Mouse (Mus musculus): ENCODE measurements around the gene Gnb1. TPM values are rescaled to one million over a fixed set of nuclear protein-coding genes. Genes with fewer than 3 reads are reported as not detected.

Gene Gnb1
- polyA plus RNA-seq, 1 experiment from 2014 or later, result 1,252 TPM

DNA sequence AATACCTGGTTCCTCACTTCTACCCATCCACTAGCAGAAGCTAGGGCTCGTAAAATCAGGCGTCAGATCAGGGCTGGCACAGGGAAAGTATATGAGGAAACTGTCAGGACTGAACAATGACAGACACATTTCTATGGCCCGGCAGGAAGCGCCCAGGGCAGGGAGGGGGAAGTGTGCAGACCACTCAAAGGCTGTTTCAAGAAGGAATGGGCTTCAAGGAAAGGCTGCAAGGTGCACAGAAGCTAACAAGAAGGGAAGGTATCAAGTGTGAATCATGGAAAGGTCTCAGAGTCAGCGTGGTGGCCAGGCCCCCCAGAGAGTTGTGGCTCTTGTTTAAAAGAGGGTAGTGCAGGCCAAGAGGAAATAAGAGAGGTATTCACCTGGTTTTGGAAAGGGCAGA lies 705 bp upstream of the Gnb1 start:
- Histone ChIP-seq H3K4me1 (ENCODE audit: control insufficient read depth, insufficient read depth, low read length) (peaks cover 38% of the 10 kb centered on the region), H3K36me3 (ENCODE audit: control insufficient read depth, insufficient read depth, low read length) (no peaks in the 10 kb centered on the region), H3K27ac (ENCODE audit: low read length) (peak overlapping the region; percentile 91), H3K27me3 (ENCODE audit: control insufficient read depth, insufficient read depth, low read depth, low read length) (no peaks in the 10 kb centered on the region), H3K4me3 (ENCODE audit: low read depth, low read length) (peak overlapping the region; percentile 99), H3K4me2 (ENCODE audit: low read length) (peak overlapping the region; percentile 76), H3K9me3 (replicated peaks; ENCODE audit: control insufficient read depth, low read length, poor library complexity, severe bottlenecking) (no peaks in the 10 kb centered on the region), H3K9ac (ENCODE audit: low read depth, low read length) (peak overlapping the region; percentile 100)
- ATAC-seq, result peak; percentile 26; the same call in 1 of the 2 replicates
- WGBS, result 17% methylated on average over 5 of the region's 5 CpGs

DNA sequence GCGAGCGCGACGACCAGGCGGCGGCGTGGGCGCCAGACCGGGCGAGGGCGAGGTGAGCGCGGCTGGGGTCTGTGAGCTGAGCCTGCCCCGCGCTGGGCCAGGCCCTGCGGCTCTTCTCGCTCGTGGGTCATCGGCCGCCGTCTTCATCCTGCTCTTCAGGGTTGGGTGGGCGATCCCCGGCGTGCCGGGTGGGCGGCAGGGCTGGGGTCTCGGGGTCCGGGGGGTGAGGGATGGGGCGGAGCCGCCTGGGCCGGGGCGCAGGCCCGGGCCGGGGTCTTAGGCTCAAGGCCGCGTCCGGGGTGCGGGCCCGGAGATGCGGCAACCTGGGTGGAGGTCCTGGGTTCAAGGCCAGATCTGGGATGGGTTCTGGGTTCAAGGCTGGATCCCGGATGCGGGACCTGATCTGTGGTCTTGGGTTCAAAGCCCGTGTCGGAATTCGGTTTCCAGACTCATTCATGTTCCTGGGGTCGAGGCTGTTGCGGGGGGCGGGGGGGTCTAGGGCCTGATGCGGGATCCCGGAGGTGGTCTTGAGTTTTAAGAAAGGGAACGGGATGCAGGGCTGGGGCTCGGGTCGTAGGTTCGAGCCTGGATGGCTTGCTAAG lies 469 bp downstream of the Gnb1 start:
- Histone ChIP-seq H3K9ac (ENCODE audit: low read depth, low read length) (peak overlapping the region; percentile 100), H3K27ac (ENCODE audit: low read length) (peak overlapping the region; percentile 91), H3K9me3 (replicated peaks; ENCODE audit: control insufficient read depth, low read length, poor library complexity, severe bottlenecking) (no peaks in the 10 kb centered on the region), H3K4me1 (ENCODE audit: control insufficient read depth, insufficient read depth, low read length) (peaks cover 38% of the 10 kb centered on the region), H3K4me3 (ENCODE audit: low read depth, low read length) (peak overlapping the region; percentile 99), H3K27me3 (ENCODE audit: control insufficient read depth, insufficient read depth, low read depth, low read length) (no peaks in the 10 kb centered on the region), H3K4me2 (ENCODE audit: low read length) (peak overlapping the region; percentile 87), H3K36me3 (ENCODE audit: control insufficient read depth, insufficient read depth, low read length) (no peaks in the 10 kb centered on the region)
- WGBS, result under 1% methylated on average over 51 of the region's 54 CpGs
- ATAC-seq, result peak; percentile 66

DNA sequence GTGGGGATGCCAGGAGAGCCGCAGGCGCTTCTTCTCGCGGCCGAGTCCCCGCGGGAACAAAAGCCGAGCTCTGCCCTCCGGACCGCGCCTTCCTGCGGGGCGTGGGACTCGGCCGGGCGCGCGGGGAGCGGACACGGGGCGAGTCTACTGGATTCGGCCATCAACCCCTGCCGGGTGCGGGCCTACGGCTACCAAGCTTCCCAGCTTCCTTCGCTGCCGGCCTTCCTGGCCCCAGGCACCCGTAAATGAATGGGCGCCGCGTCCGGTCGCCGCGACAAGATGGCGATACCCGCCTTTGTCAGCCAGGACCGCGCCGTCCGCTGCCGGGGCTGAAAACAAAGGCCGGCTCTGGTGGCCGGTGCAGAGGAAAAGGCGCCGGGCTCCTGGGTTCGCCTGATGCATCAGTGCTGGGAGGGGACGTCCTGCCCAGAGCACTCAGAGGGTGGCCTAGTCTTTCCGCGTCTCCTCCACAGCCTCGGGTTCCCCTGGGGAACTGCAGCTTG lies 1.0 kb downstream of the Gnb1 start:
- ATAC-seq, result 0 out of 2 replicates have a peak, but pooled peaks have one; percentile 36
- no peaks in the 10 kb centered on the region for H3K9me3 ChIP-seq (replicated peaks; ENCODE audit: control insufficient read depth, low read length, poor library complexity, severe bottlenecking)
- no peaks in the 10 kb centered on the region for H3K27me3 ChIP-seq (ENCODE audit: control insufficient read depth, insufficient read depth, low read depth, low read length)
- H3K4me2 ChIP-seq (ENCODE audit: low read length), result peak overlapping the region; percentile 87
- peaks cover 38% of the 10 kb centered on the region for H3K4me1 ChIP-seq (ENCODE audit: control insufficient read depth, insufficient read depth, low read length)
- WGBS, result under 1% methylated on average over 36 of the region's 51 CpGs
- peak overlapping the region; percentile 91 for H3K27ac ChIP-seq (ENCODE audit: low read length)
- H3K36me3 ChIP-seq (ENCODE audit: control insufficient read depth, insufficient read depth, low read length), result no peaks in the 10 kb centered on the region
- H3K9ac ChIP-seq (ENCODE audit: low read depth, low read length), result peak overlapping the region; percentile 100
- H3K4me3 ChIP-seq (ENCODE audit: low read depth, low read length), result peak overlapping the region; percentile 99

DNA sequence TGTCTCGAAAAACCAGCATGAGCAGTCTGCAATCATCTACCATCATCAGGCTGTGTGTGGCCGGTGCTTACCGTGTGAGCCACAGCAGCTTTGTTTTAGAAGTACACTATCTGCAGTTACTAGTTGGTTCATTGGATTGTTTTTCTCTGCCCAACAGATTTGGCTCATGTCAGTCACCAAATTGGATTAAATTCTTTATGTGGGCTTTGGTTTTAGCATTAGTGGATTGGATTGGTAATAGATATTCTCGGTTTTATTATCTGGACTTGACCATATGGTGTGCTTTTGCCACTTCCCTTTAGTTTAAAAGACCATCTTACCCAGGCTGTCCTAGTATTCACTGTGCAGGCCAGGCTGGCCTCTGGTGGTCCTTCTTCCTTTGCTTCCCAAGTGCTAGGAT lies 3.7 kb downstream of the Gnb1 start:
- H3K36me3 ChIP-seq (ENCODE audit: control insufficient read depth, insufficient read depth, low read length), result no peaks in the 10 kb centered on the region
- no peak overlapping the region for H3K9ac ChIP-seq (ENCODE audit: low read depth, low read length)
- H3K27me3 ChIP-seq (ENCODE audit: control insufficient read depth, insufficient read depth, low read depth, low read length), result no peaks in the 10 kb centered on the region
- H3K9me3 ChIP-seq (replicated peaks; ENCODE audit: control insufficient read depth, low read length, poor library complexity, severe bottlenecking), result no peaks in the 10 kb centered on the region
- H3K27ac ChIP-seq (ENCODE audit: low read length), result no peak overlapping the region
- H3K4me2 ChIP-seq (ENCODE audit: low read length), result peak overlapping the region; percentile 87; the same call in 1 of the 2 replicates
- no peak overlapping the region; the same call in 1 of the 2 replicates for H3K4me3 ChIP-seq (ENCODE audit: low read depth, low read length)
- WGBS, result 66% methylated on average over 4 of the region's 4 CpGs
- H3K4me1 ChIP-seq (ENCODE audit: control insufficient read depth, insufficient read depth, low read length), result peaks cover 36% of the 10 kb centered on the region
- no peak for ATAC-seq

DNA sequence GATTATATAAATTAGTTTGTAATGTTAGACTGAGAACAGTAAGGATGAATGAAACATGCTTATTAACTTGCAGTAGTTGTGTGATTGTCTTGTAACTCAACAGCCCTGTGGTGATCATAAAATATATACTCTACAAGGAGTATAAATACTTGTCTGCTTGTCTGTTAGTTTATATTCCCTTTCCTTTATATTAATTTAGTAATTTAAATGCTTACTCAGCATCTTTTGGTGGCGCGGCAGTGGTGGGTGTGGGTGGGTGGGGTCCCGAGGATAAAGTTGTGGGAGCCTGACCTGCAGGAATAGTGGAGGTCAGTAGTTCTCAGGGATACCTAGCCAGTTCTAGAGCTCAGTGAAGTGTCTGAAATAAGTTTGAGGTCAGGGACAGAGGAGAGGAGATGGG lies 6.8 kb downstream of the Gnb1 start:
- WGBS, result 87% methylated on average over 3 of the region's 3 CpGs
- Histone ChIP-seq H3K36me3 (ENCODE audit: control insufficient read depth, insufficient read depth, low read length) (no peaks in the 10 kb centered on the region), H3K4me2 (ENCODE audit: low read length) (no peak overlapping the region), H3K27ac (ENCODE audit: low read length) (no peak overlapping the region), H3K4me3 (ENCODE audit: low read depth, low read length) (no peak overlapping the region), H3K9me3 (replicated peaks; ENCODE audit: control insufficient read depth, low read length, poor library complexity, severe bottlenecking) (no peaks in the 10 kb centered on the region), H3K4me1 (ENCODE audit: control insufficient read depth, insufficient read depth, low read length) (peaks cover 29% of the 10 kb centered on the region), H3K9ac (ENCODE audit: low read depth, low read length) (no peak overlapping the region), H3K27me3 (ENCODE audit: control insufficient read depth, insufficient read depth, low read depth, low read length) (no peaks in the 10 kb centered on the region)
- no peak for ATAC-seq

DNA sequence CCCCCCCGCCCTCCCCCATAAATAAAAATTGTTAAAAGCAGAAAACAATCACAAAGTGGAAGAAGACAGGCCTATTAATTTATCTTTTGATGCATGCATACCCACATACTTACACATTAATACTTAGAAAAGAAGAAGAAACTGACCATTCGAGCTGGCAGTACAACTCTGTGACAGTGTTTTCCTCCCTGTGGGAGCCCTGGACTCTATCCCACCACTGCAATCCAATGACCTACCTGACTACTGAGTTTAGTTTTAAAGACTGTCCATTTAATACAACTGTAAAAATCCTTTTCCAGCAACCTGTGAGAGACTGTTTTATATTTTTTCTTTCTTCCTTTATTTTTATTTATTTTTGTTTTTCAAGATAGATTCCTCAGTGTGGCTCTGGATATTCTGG lies 10.0 kb downstream of the Gnb1 start:
- 54% methylated on average over 2 of the region's 2 CpGs for WGBS
- Histone ChIP-seq H3K4me2 (ENCODE audit: low read length) (no peak overlapping the region), H3K36me3 (ENCODE audit: control insufficient read depth, insufficient read depth, low read length) (no peaks in the 10 kb centered on the region), H3K27me3 (ENCODE audit: control insufficient read depth, insufficient read depth, low read depth, low read length) (no peaks in the 10 kb centered on the region), H3K4me3 (ENCODE audit: low read depth, low read length) (no peak overlapping the region), H3K4me1 (ENCODE audit: control insufficient read depth, insufficient read depth, low read length) (peaks cover 11% of the 10 kb centered on the region), H3K9ac (ENCODE audit: low read depth, low read length) (no peak overlapping the region), H3K27ac (ENCODE audit: low read length) (no peak overlapping the region), H3K9me3 (replicated peaks; ENCODE audit: control insufficient read depth, low read length, poor library complexity, severe bottlenecking) (no peaks in the 10 kb centered on the region)
- ATAC-seq, result no peak

DNA sequence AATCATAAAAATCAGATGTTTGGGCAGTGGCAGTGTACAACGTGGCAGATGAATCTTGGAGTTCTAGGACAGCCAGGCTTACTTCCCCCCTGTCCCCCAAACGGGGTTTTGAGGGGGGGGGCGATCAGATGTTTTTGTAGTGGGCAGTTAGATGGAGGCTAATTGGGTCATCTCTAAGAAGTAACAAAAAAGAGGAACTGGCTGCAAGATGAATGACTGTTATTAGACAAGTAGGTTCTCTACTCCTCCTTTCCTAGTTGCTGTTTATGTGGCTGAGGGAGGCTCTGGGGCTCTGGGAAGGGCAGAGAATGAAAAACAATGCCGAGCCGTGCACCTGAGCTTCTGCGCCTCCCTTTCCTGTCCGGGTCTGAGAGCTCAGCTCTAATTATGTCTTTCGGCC lies 13.9 kb downstream of the Gnb1 start:
- H3K27ac ChIP-seq (ENCODE audit: low read length), result no peak overlapping the region
- no peak for ATAC-seq
- H3K9me3 ChIP-seq (replicated peaks; ENCODE audit: control insufficient read depth, low read length, poor library complexity, severe bottlenecking), result no peaks in the 10 kb centered on the region
- no peak overlapping the region for H3K4me3 ChIP-seq (ENCODE audit: low read depth, low read length)
- WGBS, result 70% methylated on average over 8 of the region's 8 CpGs
- peaks cover 11% of the 10 kb centered on the region; the same call in 1 of the 2 replicates for H3K4me1 ChIP-seq (ENCODE audit: control insufficient read depth, insufficient read depth, low read length)
- H3K27me3 ChIP-seq (ENCODE audit: control insufficient read depth, insufficient read depth, low read depth, low read length), result no peaks in the 10 kb centered on the region
- H3K36me3 ChIP-seq (ENCODE audit: control insufficient read depth, insufficient read depth, low read length), result no peaks in the 10 kb centered on the region
- no peak overlapping the region for H3K4me2 ChIP-seq (ENCODE audit: low read length)
- H3K9ac ChIP-seq (ENCODE audit: low read depth, low read length), result no peak overlapping the region

DNA sequence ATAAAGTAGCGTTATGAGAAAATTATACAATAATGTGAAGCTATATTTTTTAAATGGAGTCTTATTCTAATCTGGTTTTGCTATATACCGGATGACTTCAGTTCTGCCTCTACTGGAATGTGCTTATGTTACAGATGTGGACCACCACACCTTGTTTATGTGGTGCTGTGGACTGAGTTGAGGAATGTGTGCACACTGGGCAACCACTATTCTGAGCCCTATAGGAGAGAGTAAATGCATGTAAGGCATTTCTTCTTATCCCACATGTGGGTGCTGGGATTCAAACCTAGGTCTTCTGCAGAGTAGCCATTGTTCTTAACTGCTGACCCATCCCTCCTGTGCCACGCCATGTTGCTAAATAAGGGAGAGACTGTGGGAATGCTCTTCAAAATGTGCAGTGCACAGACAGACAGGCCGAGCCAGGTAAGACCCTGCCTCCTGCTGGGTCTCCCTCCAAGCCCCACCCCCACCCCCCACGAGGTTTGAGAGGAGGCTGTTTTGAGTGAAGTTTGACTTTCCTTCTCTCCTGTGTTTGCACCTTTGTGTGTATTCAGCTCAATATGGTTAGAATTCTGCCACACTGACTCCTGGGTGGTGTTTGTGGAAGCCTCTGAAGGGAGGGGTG lies 14.6 kb downstream of the Gnb1 start:
- H3K9ac ChIP-seq (ENCODE audit: low read depth, low read length), result no peak overlapping the region
- no peak overlapping the region for H3K4me3 ChIP-seq (ENCODE audit: low read depth, low read length)
- no peak overlapping the region for H3K27ac ChIP-seq (ENCODE audit: low read length)
- H3K4me1 ChIP-seq (ENCODE audit: control insufficient read depth, insufficient read depth, low read length), result peaks cover 14% of the 10 kb centered on the region
- WGBS, result 85% methylated on average over 5 of the region's 5 CpGs
- H3K27me3 ChIP-seq (ENCODE audit: control insufficient read depth, insufficient read depth, low read depth, low read length), result no peaks in the 10 kb centered on the region
- no peaks in the 10 kb centered on the region for H3K36me3 ChIP-seq (ENCODE audit: control insufficient read depth, insufficient read depth, low read length)
- no peaks in the 10 kb centered on the region for H3K9me3 ChIP-seq (replicated peaks; ENCODE audit: control insufficient read depth, low read length, poor library complexity, severe bottlenecking)
- ATAC-seq, result no peak
- H3K4me2 ChIP-seq (ENCODE audit: low read length), result no peak overlapping the region

DNA sequence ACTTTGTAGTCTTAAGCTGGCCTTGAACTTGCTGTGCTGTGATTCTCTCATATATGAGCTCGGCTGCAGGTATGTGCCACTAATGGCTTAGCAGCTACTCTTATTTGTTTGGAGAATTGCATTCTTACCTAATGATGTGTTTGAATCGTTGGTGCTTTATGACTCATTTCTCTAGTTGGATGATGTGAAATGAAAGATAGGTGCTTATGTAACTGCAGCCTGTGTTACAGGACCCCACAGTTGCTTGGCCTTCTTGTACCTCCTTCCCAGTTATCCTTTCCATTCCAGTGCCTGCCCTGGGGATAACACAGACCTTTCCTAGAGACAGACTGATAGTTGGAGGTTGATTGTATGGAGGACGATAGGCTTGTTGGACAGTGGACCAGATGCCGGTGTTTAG lies 17.5 kb downstream of the Gnb1 start:
- Histone ChIP-seq H3K9me3 (replicated peaks; ENCODE audit: control insufficient read depth, low read length, poor library complexity, severe bottlenecking) (no peaks in the 10 kb centered on the region), H3K4me3 (ENCODE audit: low read depth, low read length) (no peak overlapping the region), H3K27ac (ENCODE audit: low read length) (no peak overlapping the region), H3K4me2 (ENCODE audit: low read length) (no peak overlapping the region), H3K9ac (ENCODE audit: low read depth, low read length) (no peak overlapping the region), H3K4me1 (ENCODE audit: control insufficient read depth, insufficient read depth, low read length) (peaks cover 20% of the 10 kb centered on the region), H3K36me3 (ENCODE audit: control insufficient read depth, insufficient read depth, low read length) (no peaks in the 10 kb centered on the region), H3K27me3 (ENCODE audit: control insufficient read depth, insufficient read depth, low read depth, low read length) (no peaks in the 10 kb centered on the region)
- WGBS, result 93% methylated on average over 4 of the region's 4 CpGs
- ATAC-seq, result no peak

Measured in midbrain, embryonic 16.5 days (tissue).